Mouse (Mus musculus) ES-E14 (cell line): ENCODE measurements around the gene Acvr1.

Source experiments
- CHD2 ChIP-seq: IDR thresholded peaks from 2 replicates; pipeline ENCODE4 v1.6.1; 2014; ENCODE audit warnings: mild to moderate bottlenecking, low read depth, low read length, inconsistent platforms
- HCFC1 ChIP-seq: IDR thresholded peaks from 2 replicates; pipeline ENCODE4 v1.6.1; 2012; ENCODE audit warnings: low read length, inconsistent platforms, borderline replicate concordance; ENCODE audit not compliant: insufficient read depth
- ZC3H11A ChIP-seq: IDR thresholded peaks from 2 replicates; pipeline ENCODE4 v1.6.1; 2012; ENCODE audit warnings: low read depth, mild to moderate bottlenecking, inconsistent platforms, low read length, borderline replicate concordance
- ZNF384 ChIP-seq: IDR thresholded peaks from 2 replicates; pipeline ENCODE4 v1.6.1; 2012; ENCODE audit warnings: low read depth, low read length, inconsistent platforms

- TF ChIP-seq HCFC1, result no peak
- no peak for TF ChIP-seq CHD2
- TF ChIP-seq ZNF384, result no peak
- no peak for TF ChIP-seq ZC3H11A
Measured at GRCm38 (mm10) chr2:58597556-58597955, 30.6 kb upstream of the Acvr1 start.
